Mouse (Mus musculus): ENCODE measurements around the gene 2810021J22Rik. TPM values are rescaled to one million over a fixed set of nuclear protein-coding genes. Genes with fewer than 3 reads are reported as not detected.

Gene 2810021J22Rik
- 8.4 and 10.1 TPM in 2 replicates for polyA plus RNA-seq (2012; rRNA removed)

GRCm38 (mm10) chr11:58867039-58867953 is at the start of gene 2810021J22Rik:
Gene 2810021J22Rik (plus strand): TSS chr11:58867216.

GRCm38 (mm10) chr11:58828937-58829336 is 38.1 kb upstream of the 2810021J22Rik start, which contains the start of gene Olfr312:
Gene Olfr312 (plus strand): TSS chr11:58829237.

DNA sequence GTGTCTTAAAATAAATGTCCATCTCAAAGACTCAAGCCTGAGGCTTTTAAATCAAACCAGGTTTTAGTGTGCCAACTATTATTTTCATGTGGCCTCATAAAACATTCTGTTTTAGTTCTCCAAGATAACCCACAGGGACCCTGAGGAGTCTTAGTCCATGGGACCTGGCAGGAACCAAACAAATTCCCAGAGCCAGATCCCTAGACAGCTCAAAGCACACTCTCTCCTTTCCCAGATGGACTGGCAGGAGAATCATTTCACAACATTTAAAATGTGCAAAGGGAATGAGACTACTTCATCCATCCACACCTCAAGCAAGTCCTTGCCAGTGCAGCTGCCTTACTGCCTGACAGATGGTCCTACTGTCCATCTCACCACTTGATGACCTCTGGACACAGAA is 28.1 kb upstream of the 2810021J22Rik start, which contains the start of gene Olfr311:
Olfr311 (plus strand) TSS at position 301 of the 400 bp plus-strand sequence.

DNA sequence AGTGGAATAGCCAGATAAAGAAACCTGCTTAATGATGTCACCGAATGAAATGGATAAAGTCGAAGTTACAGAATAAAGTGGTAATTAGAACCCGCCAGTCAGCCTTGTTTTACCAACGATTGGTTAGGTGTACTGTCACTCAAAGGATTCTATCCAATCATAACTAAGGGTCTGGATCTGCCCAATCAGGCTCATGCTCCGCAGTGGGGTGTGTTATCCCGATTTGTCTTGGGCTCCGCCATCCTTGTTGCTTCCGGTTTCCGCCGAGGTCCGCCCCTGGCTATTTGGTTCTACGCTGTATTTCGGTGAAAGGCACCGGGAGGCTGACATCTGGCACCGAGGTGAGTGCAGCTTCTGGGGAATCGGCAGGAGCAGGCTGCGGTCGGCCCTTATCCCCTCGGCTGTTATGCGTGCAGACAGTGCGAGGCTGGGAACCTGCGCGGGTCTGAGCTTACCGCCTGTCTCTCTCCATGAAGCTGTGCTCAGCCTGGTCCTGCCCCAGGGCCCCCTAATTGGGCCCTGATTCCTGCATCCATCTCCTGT is 20.0 kb upstream of the 2810021J22Rik start, which contains the start of gene Gm12258:
Gm12258 (plus strand) TSS at position 240 of the 543 bp plus-strand sequence.

GRCm38 (mm10) chr11:58903511-58904409 is 36.7 kb downstream of the 2810021J22Rik start, which contains the start of gene Zfp39:
Gene Zfp39 (minus strand): TSS chr11:58904225.

DNA sequence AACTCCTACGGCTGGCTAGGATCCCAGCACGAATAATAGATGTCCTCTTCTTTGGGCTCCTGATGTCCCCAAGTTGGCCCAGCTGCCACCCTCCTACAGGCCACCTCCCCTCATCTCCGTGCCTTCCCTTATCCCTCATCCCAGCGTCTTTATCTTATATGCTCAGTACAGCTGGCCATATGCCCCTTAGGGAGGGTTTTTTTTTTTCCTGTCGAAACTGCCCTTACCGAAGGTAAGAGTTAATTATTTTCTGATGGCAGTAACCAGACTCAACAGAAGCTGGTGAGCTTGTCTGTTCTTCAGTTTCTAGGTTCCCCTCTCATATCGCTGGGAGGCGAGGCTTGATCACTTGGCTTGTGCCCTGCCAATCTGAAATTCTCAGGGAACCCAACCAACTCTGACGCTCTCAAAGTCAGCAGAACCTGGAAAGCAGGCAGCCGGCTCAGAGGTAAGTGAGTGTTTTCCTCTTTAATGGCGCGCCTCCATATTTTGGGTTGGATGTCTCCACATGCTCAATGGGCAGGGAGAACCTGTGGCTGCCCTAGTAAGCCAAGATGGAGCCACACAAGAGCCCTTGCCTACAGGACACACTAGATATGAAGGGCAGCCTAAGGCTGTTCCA is 50.8 kb downstream of the 2810021J22Rik start, which contains the start of gene Btnl10:
Btnl10 (plus strand) TSS at position 164 of the 622 bp plus-strand sequence.

Other genes with a start within 250 kb of the 2810021J22Rik start
- gene Olfr323, start 236.7 kb upstream of the 2810021J22Rik start, polyA plus RNA-seq (2012; rRNA removed): not detected in 2 replicates
- 0.92 and 1.0 TPM in 2 replicates for gene Trim58, start 226.8 kb upstream of the 2810021J22Rik start, polyA plus RNA-seq (2012; rRNA removed)
- 0.02 and 0.06 TPM in 2 replicates for gene Olfr322, start 208.4 kb upstream of the 2810021J22Rik start, polyA plus RNA-seq (2012; rRNA removed)
- gene Olfr320, start 186.1 kb upstream of the 2810021J22Rik start, polyA plus RNA-seq (2012; rRNA removed): not detected in 2 replicates
- not detected in 2 replicates for gene Olfr319, start 168.1 kb upstream of the 2810021J22Rik start, polyA plus RNA-seq (2012; rRNA removed)
- not detected in 2 replicates for gene Olfr318, start 143.2 kb upstream of the 2810021J22Rik start, polyA plus RNA-seq (2012; rRNA removed)
- 0.04 and 0.05 TPM in 2 replicates for gene Olfr317, start 128.0 kb upstream of the 2810021J22Rik start, polyA plus RNA-seq (2012; rRNA removed)
- not detected in 2 replicates for gene Olfr316, start 114.5 kb upstream of the 2810021J22Rik start, polyA plus RNA-seq (2012; rRNA removed)
- not detected in 2 replicates for gene Olfr315, start 94.0 kb upstream of the 2810021J22Rik start, polyA plus RNA-seq (2012; rRNA removed)
- not detected in 2 replicates for gene Olfr314, start 84.3 kb upstream of the 2810021J22Rik start, polyA plus RNA-seq (2012; rRNA removed)
- gene Fam183b, start 65.3 kb upstream of the 2810021J22Rik start, polyA plus RNA-seq (2012; rRNA removed): 1.9 and 2.0 TPM in 2 replicates
- gene Olfr313, start 52.2 kb upstream of the 2810021J22Rik start, polyA plus RNA-seq (2012; rRNA removed): not detected in 2 replicates
- not detected in 2 replicates for gene Olfr312, start 38.0 kb upstream of the 2810021J22Rik start, polyA plus RNA-seq (2012; rRNA removed)
- 0.04 TPM in 1 of 2 replicates, not detected in the other for gene Olfr311, start 28.0 kb upstream of the 2810021J22Rik start, polyA plus RNA-seq (2012; rRNA removed)
- 14.4 and 18.1 TPM in 2 replicates for gene Gm12258, start 20.1 kb upstream of the 2810021J22Rik start, polyA plus RNA-seq (2012; rRNA removed)
- gene Zfp39, start 37.0 kb downstream of the 2810021J22Rik start, polyA plus RNA-seq (2012; rRNA removed): 4.0 and 6.2 TPM in 2 replicates
- 0.25 and 0.91 TPM in 2 replicates for gene Btnl10, start 50.7 kb downstream of the 2810021J22Rik start, polyA plus RNA-seq (2012; rRNA removed)
- 274 and 477 TPM in 2 replicates for gene Rnf187, start 71.7 kb downstream of the 2810021J22Rik start, polyA plus RNA-seq (2012; rRNA removed)
- 131 and 225 TPM in 2 replicates for gene Hist3h2ba, start 81.7 kb downstream of the 2810021J22Rik start, polyA plus RNA-seq (2012; rRNA removed)
- 35.5 and 38.9 TPM in 2 replicates for gene Hist3h2a, start 87.5 kb downstream of the 2810021J22Rik start, polyA plus RNA-seq (2012; rRNA removed)
- 0.31 and 0.61 TPM in 2 replicates for gene Trim17, start 87.5 kb downstream of the 2810021J22Rik start, polyA plus RNA-seq (2012; rRNA removed)
- 25.3 and 33.0 TPM in 2 replicates for gene Trim11, start 110.9 kb downstream of the 2810021J22Rik start, polyA plus RNA-seq (2012; rRNA removed)

Data from central nervous system, embryonic 11.5 days (tissue).